Mouse (Mus musculus): ENCODE measurements at regions not wholly inside any gene's neighbourhood (a gene's known extent, or its start where the extent isn't known, plus 50 kb on each side); places are given as distances from the start of the nearest gene placed in this dataset.

- Histone ChIP-seq H3K9me3 (ENCODE audit: control insufficient read depth, low read length) (0 out of 2 replicates have a peak, but pooled peaks cover 2% of the 10 kb centered on the region), H3K9ac (ENCODE audit: low read length) (no peak overlapping the region), H3K36me3 (ENCODE audit: control insufficient read depth, insufficient read depth, low read length) (no peaks in the 10 kb centered on the region), H3K27ac (ENCODE audit: low read length) (no peak overlapping the region), H3K27me3 (ENCODE audit: control insufficient read depth, insufficient read depth, low read depth, low read length) (no peaks in the 10 kb centered on the region), H3K4me3 (ENCODE audit: low read length) (no peak overlapping the region), H3K4me1 (replicated peaks; ENCODE audit: control insufficient read depth, insufficient read depth, low read length) (no peaks in the 10 kb centered on the region), H3K4me2 (ENCODE audit: low read depth, low read length) (no peak overlapping the region)
- no peak; the same call in 1 of the 2 replicates for ATAC-seq (ENCODE audit: low read depth)
- WGBS: 48% methylated on average over 8 of the region's 8 CpGs
Measured at GRCm38 (mm10) chr4:9103958-9104357, 865.1 kb upstream of the Car8 start.

GRCm38 (mm10) chr4:9096809-9097700, 858.2 kb upstream of the Car8 start:
- peaks cover 5% of the 10 kb centered on the region for H3K4me1 ChIP-seq (replicated peaks; ENCODE audit: control insufficient read depth, insufficient read depth, low read length)
- no peaks in the 10 kb centered on the region for H3K36me3 ChIP-seq (ENCODE audit: control insufficient read depth, insufficient read depth, low read length)
- no peaks in the 10 kb centered on the region for H3K9me3 ChIP-seq (ENCODE audit: control insufficient read depth, low read length)
- H3K4me2 ChIP-seq (ENCODE audit: low read depth, low read length): peak overlapping the region; percentile 49
- peak; percentile 68 for ATAC-seq (ENCODE audit: low read depth)
- no peaks in the 10 kb centered on the region for H3K27me3 ChIP-seq (ENCODE audit: control insufficient read depth, insufficient read depth, low read depth, low read length)
- H3K27ac ChIP-seq (ENCODE audit: low read length): no peak overlapping the region
- peak overlapping the region; percentile 21; the same call in 1 of the 2 replicates for H3K4me3 ChIP-seq (ENCODE audit: low read length)
- H3K9ac ChIP-seq (ENCODE audit: low read length): 0 out of 2 replicates have a peak overlapping the region, but pooled peaks have one; percentile 29
- 19% methylated on average over 24 of the region's 24 CpGs for WGBS

GRCm38 (mm10) chr4:9096274-9096673, 857.4 kb upstream of the Car8 start:
- Histone ChIP-seq H3K4me1 (replicated peaks; ENCODE audit: control insufficient read depth, insufficient read depth, low read length) (peaks cover 5% of the 10 kb centered on the region), H3K4me2 (ENCODE audit: low read depth, low read length) (no peak overlapping the region), H3K27me3 (ENCODE audit: control insufficient read depth, insufficient read depth, low read depth, low read length) (no peaks in the 10 kb centered on the region), H3K9ac (ENCODE audit: low read length) (no peak overlapping the region), H3K4me3 (ENCODE audit: low read length) (no peak overlapping the region), H3K36me3 (ENCODE audit: control insufficient read depth, insufficient read depth, low read length) (no peaks in the 10 kb centered on the region), H3K27ac (ENCODE audit: low read length) (no peak overlapping the region), H3K9me3 (ENCODE audit: control insufficient read depth, low read length) (no peaks in the 10 kb centered on the region)
- ATAC-seq (ENCODE audit: low read depth): 0 out of 2 replicates have a peak, but pooled peaks have one; percentile 11
- WGBS: 77% methylated on average over 2 of the region's 2 CpGs

GRCm38 (mm10) chr4:9095646-9096045, 856.8 kb upstream of the Car8 start:
- WGBS: 28% methylated on average over 7 of the region's 7 CpGs
- Histone ChIP-seq H3K9me3 (ENCODE audit: control insufficient read depth, low read length) (no peaks in the 10 kb centered on the region), H3K9ac (ENCODE audit: low read length) (no peak overlapping the region), H3K36me3 (ENCODE audit: control insufficient read depth, insufficient read depth, low read length) (no peaks in the 10 kb centered on the region), H3K27ac (ENCODE audit: low read length) (no peak overlapping the region), H3K27me3 (ENCODE audit: control insufficient read depth, insufficient read depth, low read depth, low read length) (no peaks in the 10 kb centered on the region), H3K4me1 (replicated peaks; ENCODE audit: control insufficient read depth, insufficient read depth, low read length) (peaks cover 5% of the 10 kb centered on the region), H3K4me2 (ENCODE audit: low read depth, low read length) (no peak overlapping the region), H3K4me3 (ENCODE audit: low read length) (no peak overlapping the region)
- peak; percentile 67 for ATAC-seq (ENCODE audit: low read depth)

- WGBS: 12% methylated on average over 10 of the region's 10 CpGs
- Histone ChIP-seq H3K27me3 (ENCODE audit: control insufficient read depth, insufficient read depth, low read depth, low read length) (no peaks in the 10 kb centered on the region), H3K9ac (ENCODE audit: low read length) (no peak overlapping the region), H3K4me2 (ENCODE audit: low read depth, low read length) (no peak overlapping the region), H3K4me1 (replicated peaks; ENCODE audit: control insufficient read depth, insufficient read depth, low read length) (peaks cover 5% of the 10 kb centered on the region), H3K27ac (ENCODE audit: low read length) (no peak overlapping the region), H3K36me3 (ENCODE audit: control insufficient read depth, insufficient read depth, low read length) (no peaks in the 10 kb centered on the region), H3K9me3 (ENCODE audit: control insufficient read depth, low read length) (no peaks in the 10 kb centered on the region), H3K4me3 (ENCODE audit: low read length) (no peak overlapping the region)
- no peak for ATAC-seq (ENCODE audit: low read depth)
Measured at GRCm38 (mm10) chr4:9094522-9094921, 855.7 kb upstream of the Car8 start.

GRCm38 (mm10) chr4:9094076-9094475, 855.2 kb upstream of the Car8 start:
- H3K4me3 ChIP-seq (ENCODE audit: low read length): no peak overlapping the region
- no peak for ATAC-seq (ENCODE audit: low read depth)
- 70% methylated on average over 6 of the region's 6 CpGs for WGBS
- no peaks in the 10 kb centered on the region for H3K36me3 ChIP-seq (ENCODE audit: control insufficient read depth, insufficient read depth, low read length)
- no peak overlapping the region for H3K9ac ChIP-seq (ENCODE audit: low read length)
- H3K4me1 ChIP-seq (replicated peaks; ENCODE audit: control insufficient read depth, insufficient read depth, low read length): peaks cover 5% of the 10 kb centered on the region
- no peak overlapping the region for H3K27ac ChIP-seq (ENCODE audit: low read length)
- no peaks in the 10 kb centered on the region for H3K9me3 ChIP-seq (ENCODE audit: control insufficient read depth, low read length)
- no peaks in the 10 kb centered on the region for H3K27me3 ChIP-seq (ENCODE audit: control insufficient read depth, insufficient read depth, low read depth, low read length)
- no peak overlapping the region for H3K4me2 ChIP-seq (ENCODE audit: low read depth, low read length)

GRCm38 (mm10) chr4:9083526-9083925, 844.7 kb upstream of the Car8 start:
- no peaks in the 10 kb centered on the region for H3K27me3 ChIP-seq (ENCODE audit: control insufficient read depth, insufficient read depth, low read depth, low read length)
- no peaks in the 10 kb centered on the region for H3K36me3 ChIP-seq (ENCODE audit: control insufficient read depth, insufficient read depth, low read length)
- peaks cover 20% of the 10 kb centered on the region for H3K4me1 ChIP-seq (replicated peaks; ENCODE audit: control insufficient read depth, insufficient read depth, low read length)
- no peak overlapping the region for H3K4me3 ChIP-seq (ENCODE audit: low read length)
- H3K4me2 ChIP-seq (ENCODE audit: low read depth, low read length): peak overlapping the region; percentile 24; the same call in 1 of the 2 replicates
- H3K9ac ChIP-seq (ENCODE audit: low read length): no peak overlapping the region
- H3K27ac ChIP-seq (ENCODE audit: low read length): no peak overlapping the region
- WGBS: 36% methylated on average over 13 of the region's 13 CpGs
- no peaks in the 10 kb centered on the region for H3K9me3 ChIP-seq (ENCODE audit: control insufficient read depth, low read length)
- ATAC-seq (ENCODE audit: low read depth): no peak

GRCm38 (mm10) chr4:9081701-9082562, 843.1 kb upstream of the Car8 start:
- H3K9ac ChIP-seq (ENCODE audit: low read length): no peak overlapping the region
- H3K27me3 ChIP-seq (ENCODE audit: control insufficient read depth, insufficient read depth, low read depth, low read length): no peaks in the 10 kb centered on the region
- no peak overlapping the region for H3K4me2 ChIP-seq (ENCODE audit: low read depth, low read length)
- H3K36me3 ChIP-seq (ENCODE audit: control insufficient read depth, insufficient read depth, low read length): no peaks in the 10 kb centered on the region
- H3K4me1 ChIP-seq (replicated peaks; ENCODE audit: control insufficient read depth, insufficient read depth, low read length): peaks cover 20% of the 10 kb centered on the region
- no peak overlapping the region for H3K27ac ChIP-seq (ENCODE audit: low read length)
- H3K9me3 ChIP-seq (ENCODE audit: control insufficient read depth, low read length): no peaks in the 10 kb centered on the region
- H3K4me3 ChIP-seq (ENCODE audit: low read length): no peak overlapping the region
- no peak for ATAC-seq (ENCODE audit: low read depth)
- 28% methylated on average over 14 of the region's 14 CpGs for WGBS
